Mouse (Mus musculus): ENCODE measurements around the gene Card6.

Card6 gene
- long read RNA-seq, experiment 1, partial matches to known transcripts: 1 of 5 reads
- long read RNA-seq, experiment 1, other reads (novel, unspliced or antisense): 3 of 5 reads
- long read RNA-seq, experiment 2, partial matches to known transcripts: 0 of 4 reads
- long read RNA-seq, experiment 2, other reads (novel, unspliced or antisense): 2 of 4 reads

DNA sequence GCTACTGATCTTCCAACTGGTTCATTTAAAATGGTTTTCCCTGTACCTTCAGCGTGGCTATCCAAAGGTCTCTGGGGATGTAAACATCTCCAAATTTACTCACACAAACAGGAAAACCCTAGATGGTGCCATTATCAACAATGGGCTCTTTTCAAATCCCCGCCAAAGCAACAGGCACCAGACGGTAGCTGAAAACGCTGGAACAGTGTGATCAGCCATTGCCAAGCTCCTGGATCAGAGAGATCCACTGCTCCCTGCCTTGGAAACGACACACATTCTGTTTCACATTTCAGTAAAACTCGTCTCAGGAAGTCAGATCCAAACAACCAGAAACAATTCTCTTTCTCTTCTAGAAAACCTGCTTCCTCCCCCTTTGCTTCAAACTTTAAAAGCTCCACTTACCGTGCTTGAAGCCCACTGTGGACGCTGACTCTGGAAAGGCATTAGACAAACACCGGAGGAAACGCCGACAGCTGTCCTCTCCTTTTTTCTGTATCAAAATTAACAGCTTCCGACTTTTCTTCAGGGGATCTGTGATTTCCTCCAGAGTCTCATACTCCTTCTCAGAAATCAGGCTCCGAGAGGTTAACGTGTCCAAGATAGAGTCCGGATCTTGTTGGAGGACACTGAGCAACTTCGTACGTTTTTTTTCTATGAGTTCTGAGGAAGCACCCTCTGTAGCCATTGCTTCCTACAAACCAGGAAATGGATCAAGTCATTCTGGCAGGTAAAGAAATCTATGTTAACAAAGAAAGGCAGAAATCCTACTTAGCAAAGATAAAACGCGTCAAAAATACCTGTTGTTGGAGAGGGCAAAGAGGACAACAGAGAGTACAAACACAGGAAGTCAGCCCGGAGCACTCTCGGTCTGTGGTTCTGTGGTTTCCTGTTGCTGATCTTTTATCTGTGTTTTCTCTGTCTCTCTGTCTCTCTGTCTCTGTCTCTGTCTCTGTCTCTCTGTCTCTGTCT, at the start of gene Card6:
Gene Card6, minus strand, starts transcription at position 854 of the 969 bp plus-strand sequence.
- intact Hi-C loops (cut with DNase I): loop anchor here (10.0 kb wide), 1 partner anchor 1053 kb away; no protein-coding TSS in a partner anchor

DNA sequence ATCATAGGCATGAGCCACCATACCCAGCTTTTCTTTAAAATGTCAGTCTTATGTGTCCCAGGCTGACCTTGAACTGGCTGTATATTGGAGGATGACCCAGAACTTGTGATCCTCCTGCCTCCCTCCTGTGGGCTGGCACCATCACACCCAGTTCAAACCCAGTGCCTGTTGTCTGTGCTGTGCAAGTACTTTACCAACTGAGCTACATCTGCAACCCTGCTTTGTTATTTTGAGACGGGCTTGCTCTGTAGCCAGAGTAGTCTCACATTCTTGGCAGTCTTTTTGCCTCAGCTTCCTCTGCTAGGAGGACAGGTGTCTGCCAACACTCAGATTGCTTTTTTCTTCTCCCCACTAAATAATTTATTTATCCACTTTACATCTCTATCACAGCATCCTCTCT, 49.0 kb upstream of the Card6 start:
- intact Hi-C loops (cut with DNase I): no loop called here

DNA sequence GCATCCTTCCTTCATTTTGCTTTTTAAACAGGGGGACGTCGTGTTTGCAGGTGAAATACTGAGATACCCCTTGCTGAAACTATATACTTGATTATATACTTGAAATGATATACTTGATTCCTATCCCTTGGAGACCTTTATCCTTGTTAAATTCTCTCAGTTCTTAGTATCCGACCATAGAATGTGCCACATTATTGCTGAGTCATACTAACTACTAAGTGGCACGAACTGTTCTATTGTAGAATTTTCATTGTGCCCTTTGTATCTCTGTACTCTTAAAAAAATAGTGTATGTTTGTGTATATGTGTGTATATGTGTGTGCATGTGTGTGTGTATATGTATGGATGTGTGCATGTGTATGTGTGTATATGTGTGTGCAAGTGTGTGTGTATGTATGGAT, 48.0 kb upstream of the Card6 start:
- intact Hi-C loops (cut with DNase I): no loop called here

DNA sequence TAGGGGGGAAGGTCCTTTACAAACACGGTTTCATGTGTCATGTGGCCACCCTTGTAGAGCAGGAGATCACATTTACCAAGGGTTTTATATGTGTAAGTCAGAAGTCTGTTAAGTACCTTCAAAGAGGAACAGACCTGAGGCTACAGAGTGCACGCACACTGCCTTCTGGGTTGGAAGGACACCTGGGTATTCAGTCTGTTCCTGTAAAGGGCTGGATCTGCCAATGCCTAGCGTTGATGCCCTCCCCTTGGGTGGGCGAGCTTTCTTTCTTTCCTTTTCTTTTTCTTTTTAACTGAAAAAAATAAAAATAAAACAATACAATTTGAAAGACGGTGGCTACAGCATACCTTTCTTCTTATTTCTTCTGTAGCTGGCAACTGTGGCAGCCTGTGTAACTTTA, 46.8 kb upstream of the Card6 start:
- intact Hi-C loops (cut with DNase I): no loop called here

DNA sequence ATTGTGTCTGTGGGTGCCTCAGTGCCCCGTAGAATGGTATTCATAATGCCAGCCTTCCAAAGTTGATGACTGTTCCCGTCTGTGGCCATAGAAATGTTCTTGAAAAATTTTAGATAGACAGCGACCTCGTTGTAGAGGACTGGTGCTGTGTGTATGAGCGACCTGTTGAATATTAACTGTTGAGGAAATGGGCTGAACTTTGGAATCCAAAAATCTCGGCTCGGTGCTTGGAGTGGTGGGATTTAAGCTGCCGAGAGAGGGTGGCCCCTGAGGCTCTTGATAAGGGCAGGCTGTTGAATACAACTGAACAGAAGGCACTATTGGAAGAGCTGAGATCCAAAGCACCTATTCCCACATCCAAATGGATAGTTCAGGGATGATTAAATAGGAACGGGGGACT, 46.3 kb upstream of the Card6 start:
- intact Hi-C loops (cut with DNase I): no loop called here

- intact Hi-C loops (cut with DNase I): no loop called here
Measured at GRCm38 (mm10) chr15:5152171-5152570, 43.8 kb upstream of the Card6 start.

DNA sequence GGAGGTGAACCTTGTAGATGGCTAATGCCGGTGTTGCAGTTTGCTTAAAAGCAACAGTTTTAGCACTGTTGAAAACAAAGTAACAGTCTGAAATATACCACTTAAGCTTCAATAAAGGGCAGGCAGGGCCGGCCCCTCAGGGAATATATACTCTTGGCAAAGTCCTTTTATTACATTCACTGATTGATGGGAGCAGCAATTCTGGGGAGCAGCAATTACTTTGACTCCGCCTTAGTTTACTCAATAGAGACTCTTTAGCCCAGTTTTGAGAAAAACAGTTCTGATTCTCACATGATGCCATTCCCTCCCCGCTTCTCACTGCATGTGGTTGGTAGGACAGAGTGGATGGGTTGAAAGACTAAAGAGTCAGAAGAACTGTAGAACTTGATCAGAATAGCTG, 40.8 kb upstream of the Card6 start:
- intact Hi-C loops (cut with DNase I): loop anchor here (5.0 kb wide), 1 partner anchor 33 kb away; no protein-coding TSS in a partner anchor

GRCm38 (mm10) chr15:5145196-5145945, 37.0 kb upstream of the Card6 start:
- intact Hi-C loops (cut with DNase I): loop anchor here (5.0 kb wide), 1 partner anchor 37 kb away; no protein-coding TSS in a partner anchor

DNA sequence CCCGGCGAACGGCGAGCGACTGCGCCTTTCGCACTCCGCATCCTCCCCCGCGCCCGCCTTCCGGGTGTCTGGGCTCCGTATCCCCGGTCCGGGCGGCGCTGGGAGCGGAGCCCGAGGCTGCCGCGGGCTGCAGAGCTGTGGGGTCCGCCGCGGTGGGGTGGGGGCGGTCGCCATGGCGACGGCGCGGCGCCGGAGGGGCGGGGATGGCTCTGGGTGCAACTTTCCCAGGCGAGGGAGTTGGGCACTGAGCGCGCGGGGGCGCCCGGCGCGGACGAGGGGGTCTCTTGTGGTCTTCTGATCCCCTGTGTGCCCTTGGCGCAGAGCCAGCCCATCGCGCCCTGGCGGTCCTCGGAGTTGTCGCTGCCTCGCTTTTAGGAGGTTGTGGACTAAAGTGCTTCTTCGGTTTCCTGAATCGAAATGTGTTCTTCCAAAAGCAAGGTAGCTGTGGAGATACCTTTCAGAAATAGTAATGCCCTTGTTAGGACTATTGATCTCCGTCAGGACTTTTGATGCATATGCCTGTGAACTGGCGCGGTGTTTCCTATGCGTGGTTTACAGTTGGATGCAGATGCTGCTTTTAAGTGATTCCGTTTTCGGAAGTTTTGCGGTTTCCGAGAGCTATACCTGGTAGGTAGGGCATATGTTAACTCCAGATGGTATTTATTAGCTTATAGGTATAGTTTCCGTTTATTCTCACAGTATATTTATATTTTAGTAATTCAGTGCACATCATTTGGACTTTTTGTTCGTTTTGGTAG, 35.9 kb upstream of the Card6 start:
- intact Hi-C loops (cut with DNase I): no loop called here

- intact Hi-C loops (cut with DNase I): no loop called here
Measured at GRCm38 (mm10) chr15:5143361-5144020, 35.2 kb upstream of the Card6 start, which contains the start of gene Prkaa1. Gene Prkaa1 (plus strand): TSS chr15:5143861.

DNA sequence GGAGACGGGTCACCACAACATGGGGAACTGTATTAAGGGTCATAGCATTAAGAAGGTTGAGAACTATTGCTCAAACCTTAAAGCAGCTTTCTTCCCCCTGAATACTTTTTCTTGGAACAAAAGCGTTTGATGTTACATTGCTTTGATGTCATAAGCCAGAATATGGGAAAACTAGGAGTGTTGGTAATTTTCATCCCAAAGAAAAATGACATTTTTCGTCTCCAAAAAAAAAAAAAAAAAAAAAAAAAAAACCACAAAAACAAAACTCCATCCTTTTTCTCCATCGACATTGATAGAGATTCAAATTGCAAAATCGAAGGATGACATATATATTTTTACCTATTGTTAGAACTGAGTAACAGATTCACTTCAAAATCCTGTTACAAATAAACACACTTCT, 34.4 kb upstream of the Card6 start:
- intact Hi-C loops (cut with DNase I): no loop called here

GRCm38 (mm10) chr15:5142047-5142446, 33.7 kb upstream of the Card6 start:
- intact Hi-C loops (cut with DNase I): no loop called here

- intact Hi-C loops (cut with DNase I): no loop called here
Measured at GRCm38 (mm10) chr15:5140357-5140756, 32.0 kb upstream of the Card6 start.

DNA sequence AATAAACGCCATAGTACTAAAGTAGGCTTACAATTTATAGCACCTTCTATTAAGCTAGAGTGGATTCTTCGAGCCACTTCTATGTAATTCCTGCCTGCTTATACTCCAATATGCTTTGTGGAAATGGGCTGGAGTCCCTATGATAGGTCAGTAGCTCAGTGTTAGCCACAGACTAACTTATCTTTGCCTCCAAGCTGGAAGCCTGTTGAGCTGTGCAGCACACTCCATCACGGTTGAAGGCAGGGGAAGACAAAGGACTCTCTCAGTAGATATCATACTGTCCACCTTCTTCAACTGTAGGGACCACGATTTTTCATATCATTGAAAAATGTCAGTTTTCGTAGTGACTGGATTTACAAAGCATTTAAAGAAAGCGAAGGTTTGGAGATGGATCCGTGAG, 31.5 kb upstream of the Card6 start:
- intact Hi-C loops (cut with DNase I): no loop called here

DNA sequence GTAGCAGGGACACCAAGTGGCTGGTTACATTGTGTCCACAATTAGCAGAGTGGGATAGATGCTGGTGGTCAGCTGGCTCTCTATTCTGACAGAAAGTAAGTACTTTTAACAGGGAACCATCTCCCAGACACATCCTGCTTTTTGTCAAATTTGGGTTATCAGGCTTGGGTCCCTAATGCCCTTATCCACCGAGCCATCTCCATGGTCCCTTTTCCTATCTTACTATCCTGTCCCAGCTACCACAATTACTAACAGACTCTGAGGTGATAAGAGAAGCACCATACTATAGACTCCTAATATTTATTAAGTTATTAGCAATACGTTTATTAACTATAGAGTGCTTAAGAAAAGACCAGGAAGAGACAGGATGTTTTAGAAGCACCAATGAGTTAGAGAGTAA, 31.0 kb upstream of the Card6 start:
- intact Hi-C loops (cut with DNase I): no loop called here

DNA sequence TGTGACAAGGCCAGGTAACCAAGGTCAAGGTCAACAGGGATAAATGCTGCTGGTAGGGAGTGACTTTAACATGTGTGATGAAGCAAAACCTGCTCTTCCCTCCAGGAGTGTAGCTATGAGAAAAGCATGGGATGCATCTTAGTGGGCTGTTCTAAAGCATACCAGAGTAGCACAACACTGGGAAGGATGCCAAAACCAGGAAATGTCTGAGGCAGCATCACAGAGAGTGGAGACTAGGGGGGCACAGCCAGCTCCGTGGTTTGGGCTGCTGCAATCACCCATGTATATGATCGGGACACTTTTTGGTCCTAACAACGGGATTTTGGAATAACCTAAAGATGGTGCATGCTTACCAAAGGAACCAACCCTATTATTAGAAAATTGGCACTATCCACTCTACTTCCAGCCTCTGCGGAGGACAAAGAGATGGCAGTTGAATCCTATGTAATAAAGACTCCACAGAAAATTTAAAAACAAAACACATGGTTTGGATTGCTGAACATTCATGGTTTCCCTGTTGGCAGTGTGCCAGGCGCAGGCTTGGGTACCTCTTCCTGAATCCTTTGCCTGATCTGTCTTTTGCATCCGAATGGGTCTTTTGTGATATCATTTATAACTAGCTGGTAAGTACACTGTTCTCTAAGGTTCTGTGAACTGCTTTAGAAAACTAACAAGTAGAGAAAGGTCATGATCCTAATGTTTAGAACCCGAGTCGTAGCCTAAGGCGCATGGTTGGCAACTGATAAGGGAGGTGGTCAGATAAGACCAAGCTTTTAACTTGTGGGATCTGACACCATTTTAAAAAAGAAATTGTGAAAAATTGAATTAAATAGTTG, 29.9 kb upstream of the Card6 start:
- intact Hi-C loops (cut with DNase I): no loop called here

DNA sequence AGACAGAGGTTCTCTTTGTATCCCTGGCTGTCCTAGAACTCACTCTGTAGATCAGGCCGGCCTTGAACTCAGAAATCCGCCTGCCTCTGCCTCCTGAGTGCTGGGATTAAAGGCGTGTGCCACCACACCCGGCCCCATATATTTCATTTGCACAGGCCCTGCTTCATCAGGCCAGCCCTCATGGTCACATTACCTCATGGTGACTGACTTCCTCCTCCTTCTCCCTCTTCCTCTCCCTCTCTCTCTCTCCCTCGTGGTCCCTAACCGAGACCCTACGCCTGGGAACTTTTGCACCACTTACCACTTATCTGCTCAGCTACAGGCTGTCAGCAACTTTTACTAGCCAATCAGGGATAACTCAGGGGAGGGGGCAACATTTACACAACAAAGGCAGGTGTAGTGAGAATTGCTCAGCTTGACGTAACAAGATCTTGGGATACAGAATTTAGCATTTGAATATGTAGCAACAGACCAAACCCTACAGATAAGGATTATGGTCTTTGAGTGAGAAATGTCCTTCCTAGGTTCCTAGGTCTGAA, 26.7 kb upstream of the Card6 start:
- intact Hi-C loops (cut with DNase I): no loop called here

DNA sequence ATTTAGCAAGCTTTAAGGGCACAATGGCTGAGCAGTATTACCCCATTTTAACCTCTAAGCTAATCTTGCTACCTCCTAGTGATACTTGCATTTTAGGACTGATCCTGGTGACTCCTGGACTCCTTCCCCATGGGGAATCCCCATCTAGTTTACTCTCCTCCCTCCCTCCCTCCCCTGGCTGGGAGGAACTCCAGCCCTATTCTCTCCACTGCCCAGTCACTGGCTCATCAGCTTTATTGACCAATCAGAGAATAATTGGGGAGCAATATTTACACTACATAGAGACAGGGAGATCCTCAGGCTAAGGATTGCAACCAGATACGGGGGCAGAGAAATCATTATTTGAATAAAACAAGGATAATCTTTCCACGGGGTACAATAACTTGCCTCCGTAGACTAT, 25.8 kb upstream of the Card6 start:
- intact Hi-C loops (cut with DNase I): no loop called here

DNA sequence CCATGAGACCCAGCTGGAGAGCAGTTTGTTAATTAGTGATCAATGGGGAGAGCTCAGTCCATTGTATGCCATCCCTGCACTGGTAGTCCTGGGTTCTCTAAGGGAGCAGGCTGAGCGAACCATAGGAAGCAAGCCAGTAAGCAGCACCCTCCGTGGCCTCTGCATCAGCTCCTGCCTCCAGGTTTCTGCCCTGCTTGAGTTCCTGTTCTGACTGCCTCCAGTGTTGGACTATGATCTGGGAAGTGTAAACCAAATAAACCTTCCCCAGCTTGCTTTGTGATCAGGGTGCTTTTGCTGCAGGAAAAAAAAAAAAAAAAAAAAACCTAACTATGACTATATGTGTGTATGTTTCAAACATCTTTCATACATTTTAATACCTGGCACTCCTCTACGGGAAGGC, 25.0 kb upstream of the Card6 start:
- intact Hi-C loops (cut with DNase I): no loop called here
